Mouse (Mus musculus) testis, postnatal 14 days (tissue): ENCODE data around the gene Prep.

ENCODE experiments used
- DNase-seq: peaks from one replicate; pipeline ENCODE4 v3.0.0; 2021; ENCODE audit warnings: low spot score

Gene Prep

GRCm38 (mm10) chr10:45066931-45067308 is at the start of gene Prep:
Gene Prep, plus strand, starts transcription at chr10:45067203.
- DNase-seq: peak; percentile 89

- no peak for DNase-seq
Observed at GRCm38 (mm10) chr10:45017352-45017751, 49.7 kb upstream of the Prep start.

- no peak for DNase-seq
Observed at GRCm38 (mm10) chr10:45017851-45018250, 49.2 kb upstream of the Prep start.

- DNase-seq: no peak
Observed at GRCm38 (mm10) chr10:45019418-45019817, 47.6 kb upstream of the Prep start.

GRCm38 (mm10) chr10:45019849-45020248 is 47.2 kb upstream of the Prep start:
- no peak for DNase-seq

- no peak for DNase-seq
Observed at GRCm38 (mm10) chr10:45020291-45020690, 46.7 kb upstream of the Prep start.

GRCm38 (mm10) chr10:45025184-45025583 is 41.8 kb upstream of the Prep start:
- no peak for DNase-seq

- DNase-seq: no peak
Observed at GRCm38 (mm10) chr10:45026935-45027334, 40.1 kb upstream of the Prep start.

- DNase-seq: peak; percentile 28
Observed at GRCm38 (mm10) chr10:45045268-45045928, 21.6 kb upstream of the Prep start.

GRCm38 (mm10) chr10:45048158-45048557 is 18.8 kb upstream of the Prep start:
- no peak for DNase-seq

GRCm38 (mm10) chr10:45048622-45049021 is 18.4 kb upstream of the Prep start:
- DNase-seq: no peak

GRCm38 (mm10) chr10:45051125-45051744 is 15.8 kb upstream of the Prep start:
- peak; percentile 70 for DNase-seq

GRCm38 (mm10) chr10:45058361-45058760 is 8.6 kb upstream of the Prep start:
- no peak for DNase-seq

- no peak for DNase-seq
Observed at GRCm38 (mm10) chr10:45060841-45061240, 6.2 kb upstream of the Prep start.

GRCm38 (mm10) chr10:45066131-45066930 is 672 bp upstream of the Prep start:
- DNase-seq: peak; percentile 40

GRCm38 (mm10) chr10:45067436-45067925 is 478 bp downstream of the Prep start:
- DNase-seq: no peak

- DNase-seq: no peak
Observed at GRCm38 (mm10) chr10:45069557-45069956, 2.6 kb downstream of the Prep start.

GRCm38 (mm10) chr10:45070362-45070761 is 3.4 kb downstream of the Prep start:
- no peak for DNase-seq

GRCm38 (mm10) chr10:45070929-45071813 is 4.2 kb downstream of the Prep start:
- no peak for DNase-seq

GRCm38 (mm10) chr10:45072339-45072738 is 5.3 kb downstream of the Prep start:
- DNase-seq: no peak

GRCm38 (mm10) chr10:45074543-45074942 is 7.5 kb downstream of the Prep start:
- no peak for DNase-seq
